Mouse (Mus musculus) lung, embryonic 16.5 days (tissue): ENCODE data around the gene Llph. TPM values are rescaled to one million over a fixed set of nuclear protein-coding genes. Genes with fewer than 3 reads are reported as not detected.
"Not testable (repeated sequence)": the region's sequence is repeated elsewhere in the genome, so short reads cannot be mapped to it uniquely, and the experiment has no call there.

ENCODE experiments used
- ATAC-seq: fragments of 200-750 bp; cut with Nextera tagmentation; 2 replicates; pipeline ENCODE4 v1.8.0; 2017; ENCODE audit warnings: low read depth, mild to moderate bottlenecking, moderate library complexity
- H3K27ac ChIP-seq: fragments of 300-500 bp; sonication (generic); 2 replicates; pipeline ENCODE4 v1.5.1; 2014; ENCODE audit warnings: mild to moderate bottlenecking, control low read depth, low read length
- H3K27me3 ChIP-seq: fragments of 300-500 bp; sonication (generic); 2 replicates; pipeline ENCODE4 v1.6.1; 2014; ENCODE audit warnings: low read depth, low read length, mixed read lengths; ENCODE audit not compliant: control insufficient read depth, insufficient read depth
- H3K36me3 ChIP-seq: fragments of 300-500 bp; sonication (generic); 2 replicates; pipeline ENCODE4 v1.6.1; 2014; ENCODE audit warnings: low read length; ENCODE audit not compliant: control insufficient read depth, insufficient read depth
- H3K4me1 ChIP-seq: fragments of 300-500 bp; sonication (generic); replicated peaks from 2 replicates; pipeline ENCODE4 v1.6.1; 2014; ENCODE audit warnings: low read length, mixed read lengths; ENCODE audit not compliant: control insufficient read depth, insufficient read depth
- H3K4me2 ChIP-seq: fragments of 300-500 bp; sonication (generic); 2 replicates; pipeline ENCODE4 v1.6.1; 2014; ENCODE audit warnings: low read depth, low read length, control low read depth
- H3K4me3 ChIP-seq: fragments of 300-500 bp; sonication (generic); 2 replicates; pipeline ENCODE4 v1.5.1; 2014; ENCODE audit warnings: mild to moderate bottlenecking, low read length, control low read depth
- H3K9ac ChIP-seq: fragments of 300-500 bp; sonication (generic); 2 replicates; pipeline ENCODE4 v1.6.1; 2014; ENCODE audit warnings: low read length, control low read depth
- H3K9me3 ChIP-seq: fragments of 300-500 bp; sonication (generic); 2 replicates; pipeline ENCODE4 v1.6.1; 2016; ENCODE audit warnings: low read length; ENCODE audit not compliant: control insufficient read depth
- WGBS: fragments of 180-500 bp; shearing (Covaris S2); extraction: QIAGEN DNeasy Blood & Tissue Kit; methylation state at CpG from one replicate; pipeline ENCODE4 v1.1.7; 2014; 5-methylcytosine and 5-hydroxymethylcytosine counted together
- polyA plus RNA-seq: library from polyadenylated mRNA; unstranded; fragments of >200 nt; fragmentation: Nextera tagmentation; extraction: Ambion mirVana; gene quantifications from 2 replicates; pipeline ENCODE4 v1.2.1, GENCODE M21; 2015

Gene Llph
- polyA plus RNA-seq, 1 experiment from 2014 or later: 46.2 TPM

DNA sequence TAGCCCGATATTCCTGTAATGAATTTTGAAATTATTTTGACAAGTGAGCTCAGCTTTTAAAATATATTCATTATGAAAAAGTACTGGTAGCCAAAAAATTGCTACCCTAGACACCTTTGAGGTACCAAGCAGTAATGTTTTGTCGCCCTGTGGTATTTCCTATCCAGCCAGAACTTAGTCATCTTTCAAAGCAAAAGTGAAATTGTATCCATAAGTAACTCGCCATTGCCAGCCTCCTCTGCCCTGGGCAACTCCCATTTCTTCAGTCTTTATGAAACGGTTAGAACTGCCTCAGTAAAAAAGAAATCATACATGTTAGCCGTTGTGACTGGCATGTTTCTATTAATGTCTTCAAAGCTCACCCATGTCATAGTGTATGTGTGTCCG, 17.3 kb upstream of the Llph start:
- Histone ChIP-seq H3K27me3 (no peaks in the 10 kb centered on the region), H3K9me3 (peaks cover 4% of the 10 kb centered on the region; the same call in 1 of the 2 replicates), H3K36me3 (no peaks in the 10 kb centered on the region; the same call in 1 of the 2 replicates), H3K4me3 (peak overlapping the region; percentile 98), H3K4me1 (peaks cover 10% of the 10 kb centered on the region), H3K9ac (peak overlapping the region; percentile 94), H3K4me2 (peak overlapping the region; percentile 69), H3K27ac (no peak overlapping the region)
- no peak for ATAC-seq
- 58% methylated on average over 6 of the region's 6 CpGs for WGBS

DNA sequence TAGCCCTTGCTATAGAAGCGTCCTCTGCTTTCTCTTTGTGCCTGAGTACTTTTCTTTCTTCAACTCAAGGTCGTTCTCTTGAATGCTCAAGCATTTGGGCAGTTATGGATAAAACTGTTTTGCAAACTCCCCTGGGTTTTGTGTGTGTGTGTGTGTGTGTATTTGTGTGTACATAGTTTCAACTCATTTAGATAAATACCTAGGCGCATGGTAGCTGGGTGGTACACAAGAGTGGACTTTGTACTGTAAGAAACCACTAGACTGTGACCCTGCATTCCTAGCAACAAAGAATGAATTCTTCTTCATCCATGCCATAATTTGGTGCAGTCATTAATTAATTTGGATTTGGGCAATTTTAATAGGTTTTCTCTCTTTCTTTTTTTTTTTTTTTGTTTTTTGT, 16.8 kb upstream of the Llph start:
- ATAC-seq: no peak
- H3K4me3 ChIP-seq: no peak overlapping the region
- no peak overlapping the region for H3K9ac ChIP-seq
- H3K27me3 ChIP-seq: no peaks in the 10 kb centered on the region
- WGBS: 84% methylated on average over 3 of the region's 3 CpGs
- H3K4me1 ChIP-seq: peaks cover 10% of the 10 kb centered on the region
- H3K4me2 ChIP-seq: 0 out of 2 replicates have a peak overlapping the region, but pooled peaks have one; percentile 69
- peaks cover 4% of the 10 kb centered on the region; the same call in 1 of the 2 replicates for H3K9me3 ChIP-seq
- no peak overlapping the region for H3K27ac ChIP-seq
- H3K36me3 ChIP-seq: no peaks in the 10 kb centered on the region; the same call in 1 of the 2 replicates

DNA sequence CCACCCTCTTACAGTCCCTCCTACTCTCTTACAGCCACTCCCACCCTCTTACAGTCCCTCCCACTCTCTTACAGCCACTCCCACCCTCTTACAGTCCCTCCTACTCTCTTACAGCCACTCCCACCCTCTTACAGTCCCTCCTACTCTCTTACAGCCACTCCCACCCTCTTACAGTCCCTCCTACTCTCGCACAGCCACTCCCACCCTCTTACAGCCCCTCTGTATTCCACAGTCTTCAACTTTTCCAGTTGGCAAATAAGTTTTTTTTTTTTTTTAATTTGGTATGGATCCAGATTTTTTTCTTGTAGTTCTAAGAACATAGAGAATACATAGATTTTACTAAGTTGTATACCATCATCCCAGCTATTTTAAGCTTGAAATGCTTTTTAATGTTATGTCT, 9.8 kb upstream of the Llph start:
- 83% methylated on average over 1 of the region's 1 CpGs for whole genome bisulfite sequencing
- H3K9ac ChIP-seq, H3K4me1 ChIP-seq, H3K27me3 ChIP-seq, H3K27ac ChIP-seq, ATAC-seq, H3K9me3 ChIP-seq, H3K4me3 ChIP-seq, H3K4me2 ChIP-seq: not testable (repeated sequence)
- peaks cover 13% of the 10 kb centered on the region for H3K36me3 ChIP-seq

DNA sequence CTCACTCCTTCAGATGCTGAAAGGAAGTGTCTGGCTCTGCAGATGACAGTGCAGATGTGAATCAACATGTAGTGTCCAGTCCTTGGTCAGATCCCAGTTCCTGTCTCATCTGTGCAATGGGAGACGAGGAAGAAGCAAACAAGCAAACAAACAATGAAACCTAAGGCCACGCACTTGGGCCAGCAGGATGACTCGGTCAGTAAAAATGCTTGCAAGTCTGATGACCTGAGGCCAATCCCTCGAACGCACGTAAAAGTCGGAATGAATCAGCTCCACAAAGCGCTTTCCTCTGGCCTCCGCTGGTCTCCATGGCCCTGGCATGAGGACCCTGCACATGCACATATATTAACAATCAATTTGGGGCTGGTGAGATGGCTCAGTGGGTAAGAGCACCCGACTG, 7.9 kb upstream of the Llph start:
- Histone ChIP-seq H3K27ac (no peak overlapping the region), H3K4me3 (no peak overlapping the region), H3K36me3 (peaks cover 13% of the 10 kb centered on the region), H3K9me3 (no peaks in the 10 kb centered on the region), H3K4me1 (no peaks in the 10 kb centered on the region), H3K4me2 (no peak overlapping the region), H3K27me3 (no peaks in the 10 kb centered on the region), H3K9ac (no peak overlapping the region)
- WGBS: 88% methylated on average over 10 of the region's 10 CpGs
- ATAC-seq: no peak

DNA sequence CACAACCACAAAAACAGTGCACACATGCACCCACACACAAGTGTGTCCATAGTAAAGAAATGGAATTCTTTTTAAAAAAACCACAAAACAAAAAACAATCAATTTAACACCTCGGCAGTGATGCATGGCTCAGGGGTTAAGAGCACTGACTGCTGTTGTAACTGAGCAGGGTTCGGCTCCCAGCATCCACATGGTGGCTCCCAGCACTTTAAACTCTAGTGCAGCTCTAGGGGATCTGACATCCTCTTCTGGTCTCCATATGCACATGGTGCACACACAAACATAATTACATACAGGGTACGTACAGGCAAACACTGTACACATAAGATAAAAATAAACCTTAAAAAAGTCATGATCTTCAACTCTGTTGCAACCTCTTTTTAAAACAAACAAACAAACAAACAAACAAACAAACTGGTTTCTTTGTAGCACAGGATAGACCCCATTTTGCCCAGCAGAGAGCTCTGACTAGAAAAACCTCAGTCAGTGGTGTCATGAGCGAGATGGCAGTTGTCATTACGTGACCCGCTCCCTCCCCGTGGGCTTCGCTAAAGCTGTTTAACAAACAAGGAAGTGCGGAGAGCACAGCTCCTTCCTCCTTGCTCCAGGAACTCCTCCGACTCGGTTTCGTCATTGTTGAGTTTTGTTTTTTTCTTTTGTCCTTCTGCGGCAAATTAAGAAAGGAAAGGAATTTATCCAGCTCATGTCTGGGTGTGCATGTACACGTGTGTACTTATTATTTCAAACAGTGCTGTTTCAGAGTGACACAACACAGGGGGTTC, 7.1 kb upstream of the Llph start:
- no peaks in the 10 kb centered on the region for H3K4me1 ChIP-seq
- peak; percentile 74 for ATAC-seq
- WGBS: 62% methylated on average over 14 of the region's 14 CpGs
- H3K27ac ChIP-seq: peak overlapping the region; percentile 66; the same call in 1 of the 2 replicates
- H3K36me3 ChIP-seq: peaks cover 13% of the 10 kb centered on the region
- H3K9ac ChIP-seq: no peak overlapping the region
- no peak overlapping the region for H3K4me3 ChIP-seq
- H3K27me3 ChIP-seq: no peaks in the 10 kb centered on the region
- H3K4me2 ChIP-seq: no peak overlapping the region
- H3K9me3 ChIP-seq: no peaks in the 10 kb centered on the region

DNA sequence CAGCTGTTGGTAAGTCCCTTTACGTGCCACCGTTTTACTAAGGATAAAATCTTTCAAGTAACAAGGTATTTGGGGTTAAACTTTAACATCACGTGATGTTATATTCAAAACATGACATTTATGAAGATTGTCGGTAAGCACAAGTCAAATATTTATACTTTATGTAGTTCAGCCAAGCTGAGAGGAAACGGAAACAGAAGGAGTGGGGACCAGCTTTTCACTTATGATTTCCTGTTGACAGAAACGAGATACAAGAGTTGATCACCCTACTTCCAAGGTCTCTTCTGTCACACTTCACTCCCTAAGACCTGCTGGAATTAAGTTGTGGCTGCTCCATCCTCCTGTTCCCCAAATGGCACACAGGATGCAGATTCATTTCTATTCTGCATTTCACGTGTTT, 6.1 kb upstream of the Llph start:
- H3K27ac ChIP-seq: peak overlapping the region; percentile 66
- H3K4me1 ChIP-seq: no peaks in the 10 kb centered on the region
- H3K4me2 ChIP-seq: no peak overlapping the region
- H3K9ac ChIP-seq: no peak overlapping the region
- no peak for ATAC-seq
- 42% methylated on average over 7 of the region's 7 CpGs for WGBS
- H3K9me3 ChIP-seq: no peaks in the 10 kb centered on the region
- peaks cover 12% of the 10 kb centered on the region for H3K36me3 ChIP-seq
- no peaks in the 10 kb centered on the region for H3K27me3 ChIP-seq
- no peak overlapping the region for H3K4me3 ChIP-seq

DNA sequence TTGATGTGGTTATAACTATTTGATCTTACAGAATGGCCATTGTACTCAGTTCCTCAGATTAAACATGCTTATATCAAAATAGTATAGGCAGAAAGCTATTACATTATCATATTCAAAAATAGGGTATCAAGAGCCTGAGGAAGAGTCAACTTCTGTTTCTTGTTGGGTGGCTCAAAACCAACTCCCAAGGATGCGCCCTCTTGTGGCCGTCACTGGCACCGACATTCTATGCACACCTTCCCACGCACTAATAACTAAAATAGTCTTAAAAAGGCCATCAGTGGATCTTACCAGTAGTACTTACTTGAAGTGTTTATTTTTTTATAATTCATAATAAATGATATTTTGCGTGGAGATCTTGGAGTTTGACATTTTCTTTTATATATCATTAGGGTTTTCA, 4.8 kb downstream of the Llph start:
- H3K4me3 ChIP-seq: no peak overlapping the region
- peaks cover 12% of the 10 kb centered on the region; the same call in 1 of the 2 replicates for H3K4me1 ChIP-seq
- WGBS: 26% methylated on average over 5 of the region's 5 CpGs
- H3K36me3 ChIP-seq: peaks cover 9% of the 10 kb centered on the region
- no peak overlapping the region for H3K9ac ChIP-seq
- H3K9me3 ChIP-seq: no peaks in the 10 kb centered on the region
- H3K27me3 ChIP-seq: no peaks in the 10 kb centered on the region
- ATAC-seq: no peak
- H3K27ac ChIP-seq: no peak overlapping the region
- H3K4me2 ChIP-seq: no peak overlapping the region

DNA sequence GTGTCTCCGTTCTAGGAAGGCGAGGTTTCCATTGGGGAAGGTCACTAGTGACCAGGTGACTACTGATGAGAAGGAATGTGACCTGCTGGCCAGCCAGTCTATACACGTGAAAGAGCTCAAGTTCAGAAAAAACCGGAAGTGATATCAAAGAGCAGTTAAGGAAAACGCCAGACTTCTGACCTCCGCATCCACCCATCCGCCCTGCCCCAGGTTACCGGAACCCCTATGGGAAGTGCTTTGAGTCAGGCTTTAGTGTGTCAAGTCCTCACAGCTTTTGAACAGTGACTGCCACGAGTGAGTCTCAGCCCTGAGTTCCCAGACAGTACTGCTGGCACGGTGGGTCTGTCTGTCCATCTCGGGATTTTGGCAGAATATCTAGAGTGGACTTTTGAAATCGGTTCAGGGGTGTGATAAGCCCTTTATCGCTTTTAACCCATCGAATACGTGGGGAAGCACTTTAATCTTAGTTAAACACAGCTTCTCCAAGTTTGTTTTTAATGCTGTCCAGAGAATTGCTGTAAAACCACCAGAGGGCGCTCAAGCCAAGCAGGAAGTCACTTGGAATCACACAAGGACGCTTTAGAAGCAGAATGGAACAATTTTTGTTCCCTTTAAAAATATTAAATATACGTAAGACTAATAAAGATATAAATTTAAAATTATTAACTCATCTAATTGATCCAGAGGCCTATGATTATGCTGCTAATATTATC, 6.9 kb downstream of the Llph start:
- Histone ChIP-seq H3K4me3 (peak overlapping the region; percentile 24), H3K9ac (peak overlapping the region; percentile 57), H3K27me3 (no peaks in the 10 kb centered on the region), H3K36me3 (peaks cover 6% of the 10 kb centered on the region), H3K4me1 (peaks cover 4% of the 10 kb centered on the region; the same call in 1 of the 2 replicates), H3K27ac (no peak overlapping the region), H3K9me3 (no peaks in the 10 kb centered on the region), H3K4me2 (peak overlapping the region; percentile 54)
- 19% methylated on average over 18 of the region's 18 CpGs for WGBS
- ATAC-seq: peak; percentile 38; the same call in 1 of the 2 replicates

DNA sequence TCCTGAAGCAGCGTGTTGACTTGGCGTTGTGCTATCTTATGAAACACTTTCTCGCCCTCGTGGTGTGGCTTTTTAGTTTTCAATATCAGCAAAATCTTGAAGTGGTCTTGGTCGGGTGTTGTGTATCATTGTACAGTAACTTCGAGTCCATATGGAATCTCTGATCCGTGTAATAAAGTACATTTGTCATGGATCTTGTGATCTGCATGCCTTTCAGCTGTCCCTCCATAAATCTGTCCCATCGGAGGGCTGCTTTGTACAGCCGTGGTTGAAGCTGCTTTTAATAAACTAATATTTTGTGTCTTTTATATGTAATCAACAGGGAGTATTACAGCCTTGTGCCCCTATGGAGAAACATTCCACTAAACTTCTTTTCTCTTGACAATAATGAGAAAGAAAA, 10.0 kb downstream of the Llph start:
- ATAC-seq: no peak
- H3K27ac ChIP-seq: no peak overlapping the region
- no peak overlapping the region for H3K4me3 ChIP-seq
- H3K4me1 ChIP-seq: peaks cover 4% of the 10 kb centered on the region; the same call in 1 of the 2 replicates
- no peak overlapping the region for H3K4me2 ChIP-seq
- no peak overlapping the region for H3K9ac ChIP-seq
- no peaks in the 10 kb centered on the region for H3K9me3 ChIP-seq
- no peaks in the 10 kb centered on the region for H3K36me3 ChIP-seq
- peaks cover 6% of the 10 kb centered on the region; the same call in 1 of the 2 replicates for H3K27me3 ChIP-seq
- WGBS: 66% methylated on average over 9 of the region's 9 CpGs
